Mouse (Mus musculus) liver, adult 2 months (tissue): ENCODE results near the gene Glul. TPM values are rescaled to one million over a fixed set of nuclear protein-coding genes. Genes with fewer than 3 reads are reported as not detected.
A peak's percentile ranks its signal among the peaks of the same experiment; 100 is the strongest.

Experiments used
- DNase-seq: peaks from one replicate; pipeline ENCODE4 v3.0.0-alpha.2; 2011; ENCODE audit warnings: low read depth, low spot score; ENCODE audit errors: extremely low read depth
- H3K27ac ChIP-seq: fragments of 200-500 bp; replicated peaks from 2 replicates; pipeline ENCODE4 v1.5.1; 2012; ENCODE audit warnings: low read depth, mild to moderate bottlenecking, control low read depth, inconsistent platforms, low read length; ENCODE audit not compliant: insufficient read depth
- H3K27me3 ChIP-seq: fragments of 200-500 bp; 2 replicates; pipeline ENCODE4 v1.6.1; 2012; ENCODE audit warnings: mild to moderate bottlenecking, moderate library complexity, low read length, inconsistent platforms; ENCODE audit not compliant: control insufficient read depth, insufficient read depth
- H3K36me3 ChIP-seq: fragments of 200-500 bp; 2 replicates; pipeline ENCODE4 v1.6.1; 2012; ENCODE audit warnings: low read length, inconsistent platforms; ENCODE audit not compliant: control insufficient read depth, insufficient read depth
- H3K4me1 ChIP-seq: fragments of 200-500 bp; 2 replicates; pipeline ENCODE4 v1.6.1; 2011; ENCODE audit warnings: low read length; ENCODE audit not compliant: control insufficient read depth, insufficient read depth
- H3K4me3 ChIP-seq: fragments of 200-500 bp; 2 replicates; pipeline ENCODE4 v1.5.1; 2011; ENCODE audit warnings: low read depth, mild to moderate bottlenecking, control low read depth, low read length, moderate library complexity; ENCODE audit not compliant: insufficient read depth
- H3K79me2 ChIP-seq: fragments of 200-500 bp; 2 replicates; pipeline ENCODE4 v1.6.1; 2012; ENCODE audit warnings: inconsistent platforms, mild to moderate bottlenecking, low read length, moderate library complexity; ENCODE audit not compliant: control insufficient read depth, insufficient read depth
- H3K9ac ChIP-seq: fragments of 200-500 bp; 2 replicates; pipeline ENCODE4 v1.6.1; 2012; ENCODE audit warnings: low read depth, mild to moderate bottlenecking, control low read depth, inconsistent platforms, low read length
- CTCF ChIP-seq: fragments of 200-500 bp; IDR thresholded peaks from 2 replicates; pipeline ENCODE4 v1.5.1; 2011; ENCODE audit warnings: low read depth, low read length, control low read depth
- POLR2A ChIP-seq: fragments of 200-500 bp; IDR thresholded peaks from 2 replicates; pipeline ENCODE4 v1.6.1; 2011; ENCODE audit warnings: low read length, control low read depth; ENCODE audit not compliant: insufficient read depth; ENCODE audit errors: extremely low read depth
- WGBS: fragments of 180-500 bp; shearing (Covaris S2); methylation state at CpG from one replicate; pipeline ENCODE4 v1.1.7; 2018; 5-methylcytosine and 5-hydroxymethylcytosine counted together
- polyA plus RNA-seq: library from polyadenylated mRNA; depleted of rRNA; stranded (reverse); fragments of >200 nt; gene quantifications from 2 replicates; pipeline ENCODE4 v1.2.3, GENCODE M21; 2012
- total RNA-seq: library from RNA; depleted of rRNA; stranded (reverse); fragments of >200 nt; gene quantifications from 2 replicates; pipeline ENCODE4 v1.2.3, GENCODE M21; 2014

Glul gene
- total and polyA plus RNA-seq, 2 experiments: 620 to 719 TPM

DNA sequence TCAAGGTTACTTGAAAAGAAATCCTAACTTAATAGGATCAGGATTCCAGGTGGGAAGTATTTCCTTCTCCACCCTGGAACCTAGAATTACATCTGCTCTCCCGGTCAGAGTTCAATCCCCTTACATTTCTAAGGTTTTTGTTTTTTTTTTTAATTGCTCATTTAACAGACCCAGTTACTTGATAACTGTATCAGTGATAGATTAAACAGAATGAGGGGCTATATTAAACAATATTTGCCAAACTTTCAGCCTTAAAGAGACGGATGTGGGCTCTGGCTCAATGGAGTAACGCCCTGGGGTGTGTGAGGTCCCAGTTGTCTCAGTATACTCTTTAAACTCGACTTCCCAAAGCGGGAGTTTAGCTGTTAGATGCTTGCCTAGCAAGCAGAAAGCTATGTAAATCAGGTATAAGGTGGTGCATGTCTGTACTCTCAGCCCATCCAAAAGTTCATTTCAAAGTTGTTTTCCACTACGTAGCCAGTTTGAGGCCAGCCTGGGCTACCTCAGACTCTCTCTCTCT is 11.6 kb downstream of the Glul start:
- H3K27ac ChIP-seq: no peak overlapping the region
- DNase-seq: peak; percentile 52
- peaks cover 32% of the 10 kb centered on the region for H3K36me3 ChIP-seq

DNA sequence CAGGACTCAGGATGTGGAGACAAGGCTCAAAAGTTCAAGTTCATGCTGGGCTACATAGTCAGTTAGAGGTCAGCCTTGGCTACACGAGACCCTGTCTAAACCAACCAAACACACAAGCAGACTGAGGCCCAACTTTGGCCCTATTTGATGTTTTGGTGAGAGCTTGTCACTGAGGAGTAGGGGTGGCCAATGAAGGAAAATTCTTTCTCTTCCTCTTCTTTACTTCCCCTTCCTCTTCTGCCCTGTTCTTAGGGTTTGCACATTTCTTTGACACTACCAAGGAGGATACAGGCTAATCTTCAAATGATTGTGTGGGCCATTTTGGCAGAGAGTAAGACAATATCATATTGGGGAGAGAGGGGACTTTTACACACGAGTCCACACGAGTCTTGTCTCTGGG is 14.1 kb downstream of the Glul start:
- TF ChIP-seq CTCF (no peak), POLR2A (no peak)
- Histone ChIP-seq H3K27me3 (no peaks in the 10 kb centered on the region), H3K9ac (no peak overlapping the region), H3K27ac (no peak overlapping the region), H3K4me1 (peaks cover 7% of the 10 kb centered on the region; the same call in 1 of the 2 replicates), H3K79me2 (no peaks in the 10 kb centered on the region), H3K36me3 (peaks cover 7% of the 10 kb centered on the region; the same call in 1 of the 2 replicates), H3K4me3 (no peak overlapping the region)
- WGBS: 87% methylated on average over 3 of the region's 3 CpGs
- no peak for DNase-seq

More for the DNA sequence above, 11.6 kb downstream of the Glul start:
- peaks cover 2% of the 10 kb centered on the region; the same call in 1 of the 2 replicates for H3K4me1 ChIP-seq
- H3K79me2 ChIP-seq: no peaks in the 10 kb centered on the region
- 81% methylated on average over 6 of the region's 6 CpGs for WGBS
- no peaks in the 10 kb centered on the region for H3K27me3 ChIP-seq
- no peak overlapping the region for H3K9ac ChIP-seq
- TF ChIP-seq CTCF (no peak), POLR2A (no peak)
- no peak overlapping the region for H3K4me3 ChIP-seq

DNA sequence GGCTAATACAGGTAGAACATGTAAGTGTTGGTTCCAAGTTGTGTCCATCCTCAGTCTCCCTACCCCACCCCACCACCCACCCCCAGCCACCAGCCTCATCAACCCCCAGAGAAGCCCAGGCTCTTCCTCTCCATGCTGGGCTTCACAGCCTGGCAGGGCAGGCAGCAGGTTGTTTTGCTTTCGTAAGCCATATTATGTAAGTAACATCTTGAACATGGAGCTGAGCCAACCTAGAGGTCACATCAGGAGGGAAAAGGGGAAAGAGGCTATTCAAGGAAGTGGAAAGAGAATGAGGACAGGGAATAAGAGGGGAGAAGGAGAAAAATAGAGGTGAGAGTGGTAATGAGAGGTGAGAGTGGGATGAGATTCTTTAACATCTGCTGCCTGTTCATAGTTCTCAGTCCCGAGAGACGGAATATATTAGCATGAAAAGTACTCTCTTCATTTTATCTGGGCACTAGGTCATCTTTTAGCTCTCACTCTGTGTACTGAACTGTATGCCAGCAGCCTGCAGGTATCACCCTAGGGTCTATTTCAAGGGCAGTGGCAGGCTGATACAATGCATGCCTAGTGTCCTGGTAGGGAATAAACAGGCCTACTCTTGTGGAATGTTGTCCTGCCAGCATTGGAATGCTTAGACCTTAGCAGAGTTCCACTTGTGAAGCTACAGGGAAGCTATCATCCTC is 18.9 kb downstream of the Glul start:
- H3K27ac ChIP-seq: peak overlapping the region; percentile 2; the same call in 1 of the 2 replicates
- H3K27me3 ChIP-seq: no peaks in the 10 kb centered on the region
- no peaks in the 10 kb centered on the region for H3K36me3 ChIP-seq
- no peak overlapping the region for H3K9ac ChIP-seq
- peaks cover 8% of the 10 kb centered on the region; the same call in 1 of the 2 replicates for H3K4me1 ChIP-seq
- H3K79me2 ChIP-seq: no peaks in the 10 kb centered on the region
- peak; percentile 65 for DNase-seq
- H3K4me3 ChIP-seq: no peak overlapping the region
- WGBS: 22% methylated on average over 3 of the region's 3 CpGs
- TF ChIP-seq POLR2A: no peak
- no peak for TF ChIP-seq CTCF

DNA sequence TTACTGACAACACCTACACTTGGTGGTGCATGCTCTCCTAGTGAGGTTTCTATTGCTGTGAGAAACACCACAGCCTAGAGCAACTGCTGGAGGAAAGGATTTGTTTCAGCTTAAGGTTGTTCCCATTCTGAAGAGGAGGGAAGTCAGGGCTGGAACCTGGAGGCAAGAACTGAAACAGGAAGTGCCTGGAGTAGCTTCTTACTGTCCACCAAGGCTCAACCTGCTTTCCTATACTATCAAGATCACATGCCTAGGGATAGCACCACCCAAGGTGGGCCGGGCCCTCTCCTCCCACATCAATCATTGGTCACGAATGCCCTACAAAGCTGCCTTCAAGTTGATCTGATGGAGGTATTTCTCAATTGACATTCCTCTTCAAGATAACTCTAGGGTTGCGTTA is 21.9 kb downstream of the Glul start:
- DNase-seq: no peak
- H3K27ac ChIP-seq: no peak overlapping the region
- H3K79me2 ChIP-seq: no peaks in the 10 kb centered on the region
- H3K4me1 ChIP-seq: peaks cover 8% of the 10 kb centered on the region; the same call in 1 of the 2 replicates
- H3K9ac ChIP-seq: no peak overlapping the region
- TF ChIP-seq POLR2A (no peak), CTCF (no peak)
- WGBS: 90% methylated on average over 3 of the region's 3 CpGs
- H3K27me3 ChIP-seq: no peaks in the 10 kb centered on the region
- H3K36me3 ChIP-seq: no peaks in the 10 kb centered on the region
- H3K4me3 ChIP-seq: no peak overlapping the region

DNA sequence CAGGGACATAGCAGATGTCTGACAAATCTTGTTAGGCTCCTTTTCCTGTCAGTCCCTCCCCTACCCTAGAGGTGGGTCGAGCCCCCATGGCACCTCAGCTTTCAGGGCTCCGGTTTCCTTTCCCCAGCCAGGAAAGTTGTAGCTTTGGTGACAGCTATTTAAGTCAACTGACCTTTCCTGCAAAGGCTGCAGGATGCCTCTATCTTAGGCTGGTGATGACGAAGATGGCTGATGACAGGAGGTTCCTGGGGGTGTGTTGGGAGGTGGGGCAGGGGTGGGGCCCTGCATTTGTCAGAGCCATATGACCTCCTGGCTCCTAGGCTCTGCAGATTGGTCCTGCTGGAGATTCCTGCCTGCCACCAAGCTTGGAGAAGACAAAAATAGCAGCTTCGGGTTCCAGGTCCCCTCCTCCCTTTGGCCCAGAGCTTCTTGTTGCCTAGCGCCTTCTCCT is 22.9 kb downstream of the Glul start:
- no peak overlapping the region for H3K4me3 ChIP-seq
- no peak overlapping the region for H3K9ac ChIP-seq
- H3K27ac ChIP-seq: no peak overlapping the region
- H3K27me3 ChIP-seq: no peaks in the 10 kb centered on the region
- TF ChIP-seq POLR2A (no peak), CTCF (no peak)
- no peaks in the 10 kb centered on the region for H3K36me3 ChIP-seq
- no peaks in the 10 kb centered on the region for H3K79me2 ChIP-seq
- DNase-seq: no peak
- peaks cover 8% of the 10 kb centered on the region; the same call in 1 of the 2 replicates for H3K4me1 ChIP-seq
- WGBS: 61% methylated on average over 5 of the region's 5 CpGs
